ENCODE assay signal across 9 mouse cellular contexts in genomic region chr2:29910042-29910441, GRCm38 (mm10). TPM values are rescaled to one million over a fixed set of nuclear protein-coding genes. Genes with fewer than 3 reads are reported as not detected.
DNase-seq lines count a peak whose midpoint lies in the region; ATAC-seq and TF ChIP-seq lines count a peak whose summit lies in the region.
"Had no signal": no experiment of that assay in that cellular context is flagged by ENCODE, and none has a peak within 500 bp of the region (broad histone marks: within the 10 kb centered on the region; RNA-seq: fewer than 3 reads in every experiment).

No protein-coding gene starts in this region.

- H3K4me1 ChIP-seq in spleen, adult 2 months (ENCODE audit: control insufficient read depth, insufficient read depth, insufficient read length), result no peaks in the 10 kb centered on the region
- H3K4me1 ChIP-seq in embryonic facial prominence, embryonic 11.5 days (ENCODE audit: control insufficient read depth, insufficient read depth, low read length), result no peaks in the 10 kb centered on the region
- H3K4me1 ChIP-seq: intestine, embryonic 15.5 days had no signal

- H3K27me3 ChIP-seq in spleen, adult 2 months (ENCODE audit: control insufficient read depth, insufficient read depth, low read length), result no peaks in the 10 kb centered on the region
- no peaks in the 10 kb centered on the region for H3K27me3 ChIP-seq in embryonic facial prominence, embryonic 11.5 days (ENCODE audit: control insufficient read depth, insufficient read depth, low read length)
- H3K27me3 ChIP-seq: intestine, embryonic 15.5 days had no signal

- no peaks in the 10 kb centered on the region for H3K9me3 ChIP-seq in embryonic facial prominence, embryonic 11.5 days (replicated peaks; ENCODE audit: control insufficient read depth, low read length)
- H3K9me3 ChIP-seq: intestine, embryonic 15.5 days had no signal

- H3K4me3 ChIP-seq in gastrocnemius, adult 2 months, result no peak overlapping the region
- H3K4me3 ChIP-seq in spleen, adult 2 months (ENCODE audit: extremely low read depth, insufficient read depth, insufficient read length), result no peak overlapping the region
- no peak overlapping the region for H3K4me3 ChIP-seq in embryonic facial prominence, embryonic 11.5 days (ENCODE audit: low read depth, low read length)
- H3K4me3 ChIP-seq: intestine, embryonic 15.5 days had no signal

- 92% methylated on average over 2 of the region's 2 CpGs for WGBS in spleen, adult 2 months
- 81% methylated on average over 2 of the region's 2 CpGs for WGBS in embryonic facial prominence, embryonic 11.5 days

- DNase-seq in gastrocnemius, adult 2 months, result no peak
- DNase-seq in gastrocnemius, postnatal 4 days (ENCODE audit: low spot score in 2 of 2), result no peak
- no peak for DNase-seq in spleen, adult 2 months (ENCODE audit: low read depth in 1 of 2, low spot score in 2 of 2)
- no peak for DNase-seq in spleen, postnatal 36 days (ENCODE audit: low spot score in 2 of 2)
- peak; percentile 31 for DNase-seq in embryonic facial prominence, embryonic 11.5 days (ENCODE audit: low spot score)
- peak; percentile 47 for DNase-seq in thymus, postnatal 4 days
- DNase-seq in urinary bladder, postnatal 10 days (ENCODE audit: low spot score), result no peak
- DNase-seq in testis, postnatal 10 days (ENCODE audit: low spot score), result no peak

- no peak for TF ChIP-seq POLR2A in spleen, adult 2 months (IDR thresholded peaks at IDR 0.05; ENCODE audit: low read depth, low read length)

- intact Hi-C loops in gastrocnemius, adult 2 months (cut with DNase I), result no loop called here

- peaks cover 23% of the 10 kb centered on the region for H3K36me3 ChIP-seq in spleen, adult 2 months (ENCODE audit: control insufficient read depth, insufficient read depth, low read length)
- H3K36me3 ChIP-seq in embryonic facial prominence, embryonic 11.5 days (replicated peaks; ENCODE audit: control insufficient read depth, insufficient read depth, low read depth, low read length), result peaks cover 12% of the 10 kb centered on the region

- no peak overlapping the region for H3K27ac ChIP-seq in gastrocnemius, adult 2 months
- H3K27ac ChIP-seq in spleen, adult 2 months (ENCODE audit: insufficient read depth, low read length), result no peak overlapping the region
- no peak overlapping the region for H3K27ac ChIP-seq in embryonic facial prominence, embryonic 11.5 days (replicated peaks; ENCODE audit: low read depth, low read length)
- H3K27ac ChIP-seq: intestine, embryonic 15.5 days had no signal

- no peak overlapping the region for H3K4me2 ChIP-seq in embryonic facial prominence, embryonic 11.5 days (ENCODE audit: low read depth, low read length)
- H3K4me2 ChIP-seq: intestine, embryonic 15.5 days had no signal

- ATAC-seq in embryonic facial prominence, embryonic 11.5 days (replicated peaks; ENCODE audit: insufficient number of reproducible peaks, low FRiP score, low TSS enrichment, low read depth), result no peak
- ATAC-seq: intestine, embryonic 15.5 days had no signal

- peak; percentile 49 for TF ChIP-seq CTCF in gastrocnemius, adult 2 months (IDR thresholded peaks at IDR 0.05)
- TF ChIP-seq CTCF in spleen, adult 2 months (IDR thresholded peaks at IDR 0.05; ENCODE audit: extremely low read depth, insufficient read depth, insufficient read length, insufficient replicate concordance), result peak; percentile 15; the same call in 1 of the 2 replicates

- H3K9ac ChIP-seq in embryonic facial prominence, embryonic 11.5 days (replicated peaks; ENCODE audit: low read length), result no peak overlapping the region
- H3K9ac ChIP-seq: intestine, embryonic 15.5 days had no signal

RNA-seq across cellular contexts. Expression of gene Odf2, which starts 21.0 kb away (rescaled TPM):
- 10 to 100 TPM; 11.9 to 12.7 TPM for total RNA-seq in gastrocnemius, adult 2 months (2021)
- total RNA-seq in gastrocnemius, postnatal 4 days (2021), result 10 to 100 TPM; 35.6 to 40.8 TPM
- 26.3 and 28.2 TPM in 2 replicates for polyA plus RNA-seq in spleen, adult 2 months (2012; rRNA removed)
- 66.4 and 69.8 TPM in 2 replicates for polyA plus RNA-seq in embryonic facial prominence, embryonic 11.5 days (2014; fragmentation: Nextera tagmentation; extraction: Ambion mirVana)

RNA-seq across cellular contexts. Expression of gene Gle1, which starts 25.2 kb away (rescaled TPM):
- total RNA-seq in gastrocnemius, adult 2 months (2021), result 10 to 100 TPM; 23.2 to 28.3 TPM
- total RNA-seq in gastrocnemius, postnatal 4 days (2021), result 10 to 100 TPM; 30.4 to 32.6 TPM
- 14.5 and 16.4 TPM in 2 replicates for polyA plus RNA-seq in spleen, adult 2 months (2012; rRNA removed)
- 56.8 and 57.7 TPM in 2 replicates for polyA plus RNA-seq in embryonic facial prominence, embryonic 11.5 days (2014; fragmentation: Nextera tagmentation; extraction: Ambion mirVana)

RNA-seq across cellular contexts. Expression of gene Cercam, which starts 41.1 kb away (rescaled TPM):
- total RNA-seq in gastrocnemius, adult 2 months (2021), result 1 to 10 TPM; 2.2 to 4.6 TPM
- 10 to 100 TPM; 40.0 to 52.1 TPM for total RNA-seq in gastrocnemius, postnatal 4 days (2021)
- polyA plus RNA-seq in spleen, adult 2 months (2012; rRNA removed), result 8.4 and 11.7 TPM in 2 replicates
- 6.1 and 7.5 TPM in 2 replicates for polyA plus RNA-seq in embryonic facial prominence, embryonic 11.5 days (2014; fragmentation: Nextera tagmentation; extraction: Ambion mirVana)

RNA-seq across cellular contexts. Expression of gene Sptan1, which starts 55.3 kb away (rescaled TPM):
- 10 to 100 TPM; 41.8 to 62.1 TPM for total RNA-seq in gastrocnemius, adult 2 months (2021)
- total RNA-seq in gastrocnemius, postnatal 4 days (2021), result 100 to 1,000 TPM; 217 to 218 TPM
- 98.5 and 101 TPM in 2 replicates for polyA plus RNA-seq in spleen, adult 2 months (2012; rRNA removed)
- 104 and 108 TPM in 2 replicates for polyA plus RNA-seq in embryonic facial prominence, embryonic 11.5 days (2014; fragmentation: Nextera tagmentation; extraction: Ambion mirVana)

Comparison
In these comparisons a context has a peak if more than half of its experiments do, and no peak if none do; other contexts are left out.
1. RNA of gene Cercam, which starts 41.1 kb away (total RNA-seq): 40.0 to 52.1 TPM in gastrocnemius, postnatal 4 days; 2.2 to 4.6 TPM in gastrocnemius, adult 2 months; every median in the first group is over 4 times any median in the second.
2. DNase-seq: peak in embryonic facial prominence, embryonic 11.5 days (single experiment) and thymus, postnatal 4 days (single experiment); none in gastrocnemius, adult 2 months (single experiment), gastrocnemius, postnatal 4 days (0 of 2), spleen, adult 2 months (0 of 2), spleen, postnatal 36 days (0 of 2), urinary bladder, postnatal 10 days (single experiment) and testis, postnatal 10 days (single experiment).